Mouse (Mus musculus): Measurements from ENCODE around the gene Slc5a2.

DNA sequence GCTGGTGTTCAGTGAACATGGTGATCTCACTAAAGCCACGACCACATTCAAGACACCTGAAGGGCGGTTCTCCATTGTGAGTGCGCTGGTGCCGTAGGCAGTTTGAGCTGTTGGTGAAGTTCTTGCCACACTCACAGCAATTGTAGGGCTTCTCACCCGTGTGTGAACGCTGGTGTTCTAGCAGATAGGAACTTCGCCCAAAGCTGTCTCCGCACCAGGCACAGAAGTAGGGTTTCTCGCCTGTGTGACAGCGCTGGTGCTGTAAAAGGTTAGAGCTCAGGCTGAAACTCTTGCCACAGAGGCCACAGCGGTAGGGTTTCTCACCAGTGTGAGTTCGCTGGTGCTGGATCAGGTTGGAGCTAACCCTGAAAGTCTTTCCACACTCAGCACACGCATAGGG is 29.0 kb upstream of the Slc5a2 start:
- TF ChIP-seq CTCF (IDR thresholded peaks at IDR 0.05; ENCODE audit: low read depth) (no peak), EP300 (IDR thresholded peaks at IDR 0.05; ENCODE audit: low read depth) (no peak)
